Mouse (Mus musculus) large intestine, adult 2 months (tissue): Measurements from ENCODE around the gene Elmod3. TPM values are rescaled to one million over a fixed set of nuclear protein-coding genes. Genes with fewer than 3 reads are reported as not detected.
"Not testable (repeated sequence)": the region's sequence is repeated elsewhere in the genome, so short reads cannot be mapped to it uniquely, and the experiment has no call there.

Experiments
- DNase-seq: peaks from one replicate; pipeline ENCODE4 v3.0.0-alpha.2; 2012; ENCODE audit warnings: low read depth, low spot score
- WGBS: fragments of 180-500 bp; shearing (Covaris S2); methylation state at CpG from one replicate; pipeline ENCODE4 v1.1.7; 2018; 5-methylcytosine and 5-hydroxymethylcytosine counted together
- polyA plus RNA-seq: library from polyadenylated mRNA; depleted of rRNA; stranded (reverse); fragments of >200 nt; gene quantifications from 2 replicates; pipeline ENCODE4 v1.2.3, GENCODE M21; 2012

The Elmod3 gene
- polyA plus RNA-seq, 1 experiment = 18.3 TPM

GRCm38 (mm10) chr6:72544283-72544987, 53.8 kb downstream of the Elmod3 start, which contains the start of gene Capg:
Gene Capg, plus strand, starts transcription at chr6:72544391.
- DNase-seq = no peak
- 11% methylated on average over 23 of the region's 23 CpGs for WGBS

DNA sequence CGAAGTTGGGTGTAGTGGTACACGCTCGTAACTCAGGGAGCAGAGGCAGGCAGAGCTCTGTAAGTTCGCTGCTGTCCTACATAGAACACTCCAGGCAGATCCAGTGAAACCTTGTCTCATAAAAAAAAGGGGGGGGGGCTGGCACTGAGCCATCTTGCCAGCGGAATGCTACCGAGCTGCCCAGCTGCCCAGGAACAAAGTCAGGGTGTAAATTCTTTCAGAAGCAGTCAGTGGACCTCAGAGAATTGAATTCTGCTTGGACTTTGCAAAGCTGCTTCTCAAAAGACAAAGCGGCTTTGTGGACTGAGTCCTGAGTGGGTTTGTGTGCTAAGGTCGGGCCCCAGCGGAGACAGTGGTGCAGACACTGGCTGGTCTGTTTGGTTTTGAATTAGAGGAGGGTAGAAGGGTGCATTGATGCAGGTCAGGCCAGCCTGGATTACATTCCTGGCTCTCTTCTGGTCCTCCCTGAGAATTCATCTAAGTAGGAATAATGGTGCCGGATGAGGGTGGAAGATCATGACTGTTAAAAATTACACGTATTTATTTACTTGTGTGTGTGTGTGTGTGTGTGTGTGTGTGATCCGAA, 54.9 kb downstream of the Elmod3 start:
- WGBS = 52% methylated on average over 12 of the region's 12 CpGs
- DNase-seq = no peak

DNA sequence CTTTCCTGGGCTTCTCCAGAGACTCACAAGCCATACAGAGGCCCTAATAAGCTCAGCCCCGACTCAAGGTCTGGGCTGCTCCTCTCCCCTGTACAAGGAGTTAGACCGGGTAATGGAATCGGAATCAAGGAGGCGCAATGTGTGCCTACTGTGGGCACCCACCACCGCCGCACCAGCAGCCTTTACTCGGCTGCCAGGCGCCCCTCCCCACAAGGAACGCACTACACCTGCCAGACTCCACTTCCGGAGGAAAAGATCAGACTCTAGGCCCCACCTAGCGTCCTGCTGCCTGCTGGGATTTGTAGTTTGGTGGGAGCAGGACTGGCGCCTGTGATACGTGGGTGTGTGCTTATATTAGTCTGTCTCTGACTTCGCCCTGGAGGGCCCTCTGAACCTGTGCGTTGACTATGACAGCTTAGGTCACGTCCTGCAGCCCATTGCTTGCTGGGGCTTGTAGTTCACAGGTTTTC, 59.6 kb downstream of the Elmod3 start:
- 2% methylated on average over 16 of the region's 16 CpGs for WGBS
- peak; percentile 97 for DNase-seq

GRCm38 (mm10) chr6:72537998-72538500, 60.2 kb downstream of the Elmod3 start:
- no peak for DNase-seq
- 53% methylated on average over 10 of the region's 10 CpGs for WGBS

GRCm38 (mm10) chr6:72535165-72535564, 63.0 kb downstream of the Elmod3 start:
- 4% methylated on average over 9 of the region's 9 CpGs for WGBS
- no peak for DNase-seq

GRCm38 (mm10) chr6:72534035-72534809, 64.0 kb downstream of the Elmod3 start:
- WGBS = 39% methylated on average over 9 of the region's 9 CpGs

GRCm38 (mm10) chr6:72533555-72533954, 64.7 kb downstream of the Elmod3 start:
- WGBS = 23% methylated on average over 1 of the region's 1 CpGs
- DNase-seq = not testable (repeated sequence)

More at GRCm38 (mm10) chr6:72534035-72534809, 64.0 kb downstream of the Elmod3 start:
- DNase-seq = no peak

DNA sequence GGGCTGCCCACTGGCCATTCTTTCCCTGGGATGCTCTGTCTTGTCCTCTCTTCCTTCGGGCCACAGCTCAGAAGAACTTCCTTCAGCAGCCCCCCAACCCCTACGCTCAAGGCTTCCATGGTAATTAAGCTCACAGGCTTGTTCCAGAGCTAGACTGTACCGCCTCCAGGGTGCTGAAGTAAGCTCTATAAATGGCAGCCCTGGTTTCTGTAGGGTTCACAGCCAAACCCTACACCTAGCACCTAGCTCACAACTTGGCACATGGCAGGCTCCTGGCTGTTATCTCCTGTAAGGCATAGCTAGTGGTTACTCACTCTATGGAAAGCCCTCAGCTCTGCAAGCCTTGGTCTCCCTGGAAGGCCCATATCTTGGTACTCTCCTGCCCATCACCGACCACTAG, 65.6 kb downstream of the Elmod3 start:
- 91% methylated on average over 4 of the region's 4 CpGs for WGBS

GRCm38 (mm10) chr6:72528410-72529151, 69.6 kb downstream of the Elmod3 start:
- DNase-seq = peak; percentile 84

More for the DNA sequence above, 65.6 kb downstream of the Elmod3 start:
- DNase-seq = no peak

DNA sequence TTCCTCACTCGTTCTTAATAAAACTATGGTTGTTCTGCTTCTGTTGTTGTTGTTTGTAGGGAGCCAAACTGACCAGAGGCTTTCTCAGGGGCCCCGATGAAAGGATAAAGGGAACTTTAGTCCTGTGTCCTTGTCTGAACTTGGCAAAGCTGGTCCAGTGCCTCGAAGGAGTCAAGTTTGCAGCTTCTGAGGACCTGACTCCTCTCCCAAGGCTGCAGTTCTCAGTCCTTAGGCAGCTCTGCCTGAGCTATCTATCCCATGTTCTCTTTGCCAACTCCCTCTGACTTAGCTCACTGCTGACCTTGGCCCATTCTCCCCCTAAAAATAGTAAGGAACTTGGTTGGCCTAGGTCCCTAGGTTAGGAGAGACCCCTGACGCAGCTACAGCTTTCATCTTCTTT, 71.1 kb downstream of the Elmod3 start:
- 80% methylated on average over 4 of the region's 4 CpGs for WGBS
- no peak for DNase-seq

More at GRCm38 (mm10) chr6:72528410-72529151, 69.6 kb downstream of the Elmod3 start:
- WGBS = 38% methylated on average over 10 of the region's 10 CpGs

DNA sequence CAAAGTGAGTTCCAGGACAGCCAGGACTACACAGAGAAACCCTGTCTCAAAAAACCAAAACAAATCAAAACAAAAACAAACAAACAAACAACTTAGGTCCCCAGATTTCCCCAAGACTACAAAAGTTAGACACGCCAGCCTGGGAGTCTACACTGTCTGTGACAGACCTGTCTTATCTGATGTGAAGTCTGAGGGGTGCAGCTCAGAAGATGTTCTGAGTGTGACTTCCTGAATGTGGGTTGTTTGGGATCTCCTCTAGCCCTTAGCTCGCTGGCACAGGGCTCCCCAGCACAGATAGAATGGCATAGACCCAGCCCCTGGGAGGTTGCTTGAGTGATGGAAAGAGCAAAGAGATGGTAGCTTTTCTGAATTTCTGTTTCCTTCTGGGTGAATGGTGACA, 74.1 kb downstream of the Elmod3 start:
- WGBS = 89% methylated on average over 2 of the region's 2 CpGs
- DNase-seq = no peak

GRCm38 (mm10) chr6:72523222-72523621, 75.0 kb downstream of the Elmod3 start:
- WGBS = 29% methylated on average over 4 of the region's 4 CpGs
- no peak for DNase-seq

- 43% methylated on average over 5 of the region's 5 CpGs for WGBS
- DNase-seq = no peak
Observed at GRCm38 (mm10) chr6:72522288-72522687, 75.9 kb downstream of the Elmod3 start.

- DNase-seq = no peak
- WGBS = 77% methylated on average over 5 of the region's 5 CpGs
Observed at GRCm38 (mm10) chr6:72521607-72522006, 76.6 kb downstream of the Elmod3 start, which contains the start of gene Sh2d6. Gene Sh2d6, minus strand, starts transcription at chr6:72521707.

GRCm38 (mm10) chr6:72520904-72521303, 77.3 kb downstream of the Elmod3 start:
- 95% methylated on average over 5 of the region's 5 CpGs for WGBS

DNA sequence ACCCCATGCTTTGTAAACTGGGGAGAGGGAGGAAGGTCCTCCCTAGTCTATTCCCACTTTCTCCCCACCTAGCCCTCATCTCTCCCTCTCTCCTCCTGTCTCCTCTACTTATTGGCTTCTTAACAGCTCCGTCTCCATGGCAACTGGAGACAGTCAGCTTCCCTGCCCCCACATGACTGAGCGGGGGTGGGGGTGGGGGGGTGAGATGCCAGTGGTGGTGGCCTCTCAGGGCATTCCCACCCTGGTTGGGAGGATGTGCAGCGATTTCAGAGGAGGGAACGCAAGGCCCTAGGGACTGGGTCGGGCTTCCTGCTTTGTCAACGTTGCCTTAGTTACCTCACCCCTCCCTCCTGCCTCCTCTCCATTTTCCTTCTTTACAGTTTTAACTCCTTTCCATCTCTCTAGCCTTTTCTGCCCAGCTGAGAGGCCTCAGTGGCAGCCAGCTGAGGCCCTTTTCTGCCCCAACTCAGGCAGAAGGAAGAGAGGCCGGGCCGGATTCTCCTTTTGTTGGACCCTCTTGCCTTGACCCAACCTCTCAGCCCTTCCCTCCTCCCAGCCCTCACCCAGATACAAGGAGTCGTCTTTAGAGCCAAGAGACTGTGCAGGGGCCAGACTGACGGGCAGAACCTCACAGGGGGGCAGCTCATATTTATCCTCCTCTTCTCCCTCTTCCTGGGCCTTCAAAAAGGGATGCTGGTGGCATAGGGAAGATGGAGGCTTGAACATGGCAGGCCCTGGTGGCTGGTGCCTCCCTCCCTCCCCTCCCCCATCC, 78.1 kb downstream of the Elmod3 start:
- no peak for DNase-seq
- 56% methylated on average over 10 of the region's 10 CpGs for WGBS

More at GRCm38 (mm10) chr6:72520904-72521303, 77.3 kb downstream of the Elmod3 start:
- DNase-seq = no peak

DNA sequence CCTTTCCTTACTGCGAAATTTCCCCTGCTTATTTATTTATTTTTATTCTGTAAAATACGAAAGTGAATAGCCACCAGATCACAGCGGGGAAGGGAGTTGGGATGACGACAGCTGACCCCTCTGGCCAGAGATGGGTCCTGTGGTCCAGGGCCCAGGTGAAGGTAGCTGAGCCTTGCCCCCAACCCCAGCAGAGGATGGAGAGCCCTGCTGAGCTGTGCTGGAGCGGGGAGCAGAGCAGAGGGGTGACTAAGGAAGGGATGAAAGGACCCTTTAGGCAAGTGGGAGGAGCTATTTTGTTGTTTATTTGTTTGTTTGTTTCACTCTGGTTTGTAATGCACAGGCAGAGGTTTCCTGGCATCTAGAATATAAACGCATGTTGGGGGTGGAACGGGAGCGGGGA, 78.9 kb downstream of the Elmod3 start:
- DNase-seq = no peak
- WGBS = 62% methylated on average over 8 of the region's 8 CpGs

- DNase-seq = no peak
- 78% methylated on average over 1 of the region's 1 CpGs for WGBS
Observed at GRCm38 (mm10) chr6:72518842-72519241, 79.4 kb downstream of the Elmod3 start.
